Mouse (Mus musculus): ENCODE results near the gene Hp1bp3. TPM values are rescaled to one million over a fixed set of nuclear protein-coding genes. Genes with fewer than 3 reads are reported as not detected.

The Hp1bp3 gene
- polyA plus RNA-seq, 1 experiment: 59.8 TPM

GRCm38 (mm10) chr4:138222396-138222795 lies 6.3 kb downstream of the Hp1bp3 start:
- DNase-seq (ENCODE audit: low read depth): no peak

- no peak for DNase-seq (ENCODE audit: low read depth)
Observed at GRCm38 (mm10) chr4:138223623-138224022, 7.5 kb downstream of the Hp1bp3 start.

- peak; percentile 12 for DNase-seq (ENCODE audit: low read depth)
Observed at GRCm38 (mm10) chr4:138246756-138247665, 30.9 kb downstream of the Hp1bp3 start.

DNA sequence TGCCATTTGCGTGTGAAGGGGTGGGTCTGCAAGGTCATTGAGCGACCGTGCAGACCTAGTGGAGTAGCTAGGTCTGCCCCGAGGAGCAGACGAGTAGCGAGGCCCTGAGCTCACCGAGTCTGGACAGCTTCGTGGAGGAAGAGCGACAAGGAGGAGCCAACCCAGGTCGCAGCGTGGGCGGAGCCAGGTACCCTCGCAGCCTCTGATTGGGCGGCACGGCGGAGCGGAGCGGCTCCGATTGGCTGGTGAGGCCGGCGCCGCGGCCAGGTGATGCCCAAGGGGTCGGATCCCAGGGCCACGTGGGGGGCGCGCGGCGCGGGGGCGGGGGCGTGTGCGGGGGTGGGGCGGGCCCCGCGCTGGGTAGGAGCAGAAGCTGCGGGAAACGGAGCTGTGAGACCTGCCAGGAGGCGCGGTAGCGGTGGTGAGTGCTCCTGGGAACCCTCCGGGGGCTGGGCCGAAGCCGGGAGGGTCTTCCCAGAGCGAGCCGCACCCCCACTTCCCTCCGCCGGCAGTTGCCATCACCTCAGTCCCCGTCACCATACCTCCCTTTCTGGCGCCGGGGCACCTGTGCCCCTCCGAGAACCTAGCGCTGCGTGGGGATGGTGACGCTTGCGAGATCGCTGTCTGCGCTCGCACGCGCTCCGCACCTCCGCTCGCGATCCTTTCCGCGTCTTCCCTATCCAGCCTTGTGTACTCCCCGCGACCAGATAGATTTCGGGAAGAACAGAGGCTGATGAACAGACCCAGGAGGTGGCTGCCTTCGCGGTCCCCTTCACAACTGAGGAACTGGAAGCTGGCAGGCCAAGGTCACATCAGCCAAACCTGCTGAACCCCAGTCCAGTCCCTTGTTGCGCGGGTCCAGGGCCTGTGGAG lies 34.2 kb downstream of the Hp1bp3 start, which contains the start of the genes Sh2d5 and Kif17:
Gene Sh2d5 (plus strand): TSS at position 316 of the 873 bp plus-strand sequence.
Gene Kif17 (plus strand): TSS at position 348 of the 873 bp plus-strand sequence.
- no peak for DNase-seq (ENCODE audit: low read depth)

GRCm38 (mm10) chr4:138251819-138252218 lies 35.7 kb downstream of the Hp1bp3 start:
- DNase-seq (ENCODE audit: low read depth): no peak

DNA sequence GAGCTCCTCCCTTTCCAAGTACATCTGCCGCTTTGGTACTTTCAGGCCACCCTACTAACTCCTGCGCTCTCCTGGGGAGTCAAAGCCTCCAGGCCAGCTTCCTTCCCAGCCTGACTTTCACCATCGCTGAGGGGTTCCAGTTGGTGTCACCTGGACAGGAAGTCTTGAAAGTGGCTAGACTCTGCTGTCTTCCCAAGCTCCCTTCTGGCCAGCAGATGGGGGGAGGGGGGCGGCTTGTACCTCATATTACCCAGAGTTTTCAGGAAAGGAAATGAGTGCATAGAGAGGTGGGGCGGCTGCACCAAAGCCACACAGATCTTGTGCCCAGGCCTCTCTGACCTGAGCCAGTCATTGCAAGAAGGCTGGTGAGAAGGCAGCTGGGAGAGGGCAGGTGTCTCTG lies 36.1 kb downstream of the Hp1bp3 start:
- DNase-seq (ENCODE audit: low read depth): no peak

- no peak for DNase-seq (ENCODE audit: low read depth)
Observed at GRCm38 (mm10) chr4:138257116-138257687, 41.1 kb downstream of the Hp1bp3 start.

DNA sequence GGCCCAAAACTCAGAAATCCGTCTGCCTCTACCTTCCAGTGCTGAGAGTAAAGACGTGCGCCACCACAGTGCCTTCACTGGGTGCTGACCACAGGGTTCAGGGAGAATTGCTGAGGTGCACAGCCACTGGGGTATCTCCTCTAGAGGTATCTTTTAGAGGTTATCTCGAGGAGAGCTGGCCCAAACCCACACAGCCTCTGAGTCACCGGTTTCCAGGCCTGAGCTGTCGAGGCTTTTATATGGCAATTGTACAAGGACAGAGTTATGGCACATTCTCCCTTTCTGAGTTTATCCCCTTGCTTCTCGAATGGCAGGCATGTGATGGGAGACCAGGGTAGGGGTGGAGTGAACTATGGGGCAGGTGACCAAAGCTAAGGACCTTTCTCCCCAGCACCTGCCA lies 42.6 kb downstream of the Hp1bp3 start:
- no peak for DNase-seq (ENCODE audit: low read depth)

DNA sequence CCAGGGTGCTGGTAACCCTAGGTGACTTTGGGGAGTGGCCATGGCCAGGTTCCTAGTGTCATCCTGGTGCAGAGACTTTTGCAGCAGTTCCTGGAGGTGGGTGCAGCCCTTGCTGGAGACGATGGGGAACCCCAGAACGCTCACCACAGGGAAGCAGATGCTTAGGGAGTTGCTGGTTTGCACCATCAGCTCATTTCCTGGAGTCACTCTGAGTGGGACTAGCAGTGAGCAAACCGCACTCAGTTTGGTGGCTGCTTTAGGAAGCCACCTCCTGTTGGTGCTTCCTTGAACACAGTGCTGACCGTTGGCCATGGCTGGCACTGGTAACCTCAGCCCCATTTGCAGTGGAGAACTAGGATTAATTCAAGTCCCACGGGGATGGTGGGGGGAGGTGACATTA lies 43.4 kb downstream of the Hp1bp3 start:
- no peak for DNase-seq (ENCODE audit: low read depth)

DNA sequence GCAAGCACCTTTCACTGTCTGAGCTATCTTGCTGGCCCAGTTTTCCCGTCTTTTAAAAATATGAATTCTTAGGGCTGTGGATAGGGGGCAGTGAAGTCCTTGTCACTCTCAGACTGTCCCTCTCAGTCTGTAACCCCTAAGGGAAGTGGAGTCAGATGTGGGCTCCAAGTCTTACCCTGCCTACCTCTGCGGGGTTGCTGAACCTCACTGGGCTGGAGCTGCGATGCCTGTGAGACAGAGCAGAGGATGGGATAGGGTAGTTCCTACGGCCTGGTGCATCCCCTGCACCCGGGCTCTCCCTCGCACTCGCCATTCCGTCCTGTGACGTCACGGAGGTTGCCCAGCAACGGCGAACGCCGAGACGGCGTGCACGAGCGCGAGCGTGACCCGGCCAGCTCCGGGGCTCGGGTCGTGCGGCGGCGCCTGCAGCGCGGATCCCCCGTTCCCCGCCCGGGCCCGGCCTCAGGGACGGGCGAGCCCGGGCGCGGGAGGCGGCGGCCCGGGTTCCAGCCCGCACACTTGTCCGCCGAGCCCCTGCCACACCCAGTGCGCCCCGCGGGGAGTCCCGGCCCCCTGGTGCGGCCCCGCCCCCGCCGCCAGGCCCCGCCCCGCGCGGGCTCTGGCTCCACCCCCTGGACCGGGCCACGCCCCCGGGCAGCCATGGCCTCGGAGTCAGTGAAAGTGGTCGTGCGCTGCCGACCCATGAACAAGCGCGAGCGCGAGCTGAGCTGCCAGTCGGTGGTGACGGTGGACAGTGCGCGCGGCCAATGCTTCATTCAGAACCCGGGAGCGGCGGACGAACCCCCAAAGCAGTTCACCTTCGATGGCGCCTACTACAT lies 46.0 kb downstream of the Hp1bp3 start:
- no peak for DNase-seq (ENCODE audit: low read depth)

- DNase-seq (ENCODE audit: low read depth): no peak
Observed at GRCm38 (mm10) chr4:138267869-138268268, 51.8 kb downstream of the Hp1bp3 start.

- DNase-seq (ENCODE audit: low read depth): no peak
Observed at GRCm38 (mm10) chr4:138272011-138272997, 56.2 kb downstream of the Hp1bp3 start.

GRCm38 (mm10) chr4:138278346-138278745 lies 62.2 kb downstream of the Hp1bp3 start:
- DNase-seq (ENCODE audit: low read depth): no peak

DNA sequence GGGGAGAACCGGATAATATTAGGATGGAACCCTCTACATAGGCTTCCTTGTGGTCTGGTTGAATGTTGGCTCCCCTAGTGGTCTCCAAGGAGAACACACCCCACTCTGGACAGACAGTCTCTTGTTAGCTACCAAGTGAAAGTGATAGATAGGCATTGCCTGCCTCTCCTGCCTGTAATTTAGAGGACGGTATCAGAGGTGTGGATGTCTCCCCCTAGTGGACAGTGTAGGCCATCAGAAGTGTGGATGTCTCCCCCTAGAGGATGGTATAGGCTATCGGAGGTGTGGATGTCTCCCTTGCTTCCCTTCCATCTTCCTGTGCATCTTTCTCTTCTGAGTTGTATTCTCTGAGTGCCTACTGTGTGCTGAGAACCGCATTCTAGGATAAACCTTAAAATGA lies 66.7 kb downstream of the Hp1bp3 start:
- DNase-seq (ENCODE audit: low read depth): no peak

DNA sequence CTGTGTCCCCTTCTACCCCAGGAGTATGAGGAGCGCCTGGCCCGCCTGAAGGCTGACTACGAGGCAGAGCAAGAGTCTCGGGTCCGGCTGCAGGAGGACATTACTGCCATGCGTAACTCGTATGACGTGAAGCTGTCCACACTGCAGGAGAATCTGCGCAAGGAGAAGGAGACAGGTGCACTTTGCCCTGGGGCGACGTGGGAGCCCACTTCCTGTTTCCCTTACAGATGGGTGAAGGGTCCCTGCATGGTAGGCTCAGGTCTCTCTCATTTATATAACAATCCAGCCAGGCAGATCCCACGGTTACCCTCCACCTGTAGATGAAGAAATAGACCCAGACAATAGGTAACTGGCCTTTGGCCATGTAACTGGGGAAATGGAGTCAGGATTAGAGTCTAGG lies 70.3 kb downstream of the Hp1bp3 start:
- no peak for DNase-seq (ENCODE audit: low read depth)

- DNase-seq (ENCODE audit: low read depth): no peak
Observed at GRCm38 (mm10) chr4:138288691-138289090, 72.6 kb downstream of the Hp1bp3 start.

DNA sequence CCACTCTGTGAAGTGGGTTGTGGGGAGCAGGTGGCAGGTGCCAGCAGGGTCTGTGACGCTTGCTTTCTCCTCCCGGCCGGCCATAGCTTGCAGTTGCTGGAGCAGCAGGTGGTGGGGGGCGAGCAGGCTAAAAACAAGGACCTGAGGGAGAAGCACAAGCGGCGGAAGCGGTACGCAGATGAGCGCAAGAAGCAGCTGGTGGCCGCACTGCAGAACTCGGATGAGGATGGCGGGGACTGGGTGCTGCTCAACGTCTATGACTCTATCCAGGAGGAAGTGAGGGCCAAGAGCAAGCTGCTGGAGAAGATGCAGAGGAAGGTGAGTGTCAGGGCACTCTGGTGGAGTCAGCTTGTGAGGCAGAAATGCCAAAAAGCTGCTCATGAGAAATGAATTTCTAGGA lies 75.9 kb downstream of the Hp1bp3 start:
- DNase-seq (ENCODE audit: low read depth): no peak

- no peak for DNase-seq (ENCODE audit: low read depth)
Observed at GRCm38 (mm10) chr4:138293261-138293948, 77.3 kb downstream of the Hp1bp3 start.

GRCm38 (mm10) chr4:138293949-138294550 lies 78.0 kb downstream of the Hp1bp3 start:
- no peak for DNase-seq (ENCODE audit: low read depth)
